Mouse (Mus musculus): ENCODE data around the gene Tnni3k.

GRCm38 (mm10) chr3:154806626-154807025 lies 248.6 kb downstream of the Tnni3k start:
- no peak for TF ChIP-seq POLR2A (IDR thresholded peaks at IDR 0.05; ENCODE audit: low read depth, low read length)
- no peak for TF ChIP-seq CTCF (conservative IDR thresholded peaks at IDR 0.05; ENCODE audit: insufficient read depth, insufficient read length, low read depth, low read length)
